Mouse (Mus musculus) thymus, postnatal 25 days (tissue): ENCODE data around the gene Mrps11.

Source experiments
- DNase-seq: peaks from one replicate; pipeline ENCODE4 v3.0.0; 2022

Mrps11 gene

GRCm38 (mm10) chr7:78794571-78795092 lies 11.7 kb downstream of the Mrps11 start:
- DNase-seq: no peak

GRCm38 (mm10) chr7:78796624-78797023 lies 13.7 kb downstream of the Mrps11 start:
- DNase-seq: no peak

- DNase-seq: no peak
Measured at GRCm38 (mm10) chr7:78797843-78798455, 15.0 kb downstream of the Mrps11 start.

DNA sequence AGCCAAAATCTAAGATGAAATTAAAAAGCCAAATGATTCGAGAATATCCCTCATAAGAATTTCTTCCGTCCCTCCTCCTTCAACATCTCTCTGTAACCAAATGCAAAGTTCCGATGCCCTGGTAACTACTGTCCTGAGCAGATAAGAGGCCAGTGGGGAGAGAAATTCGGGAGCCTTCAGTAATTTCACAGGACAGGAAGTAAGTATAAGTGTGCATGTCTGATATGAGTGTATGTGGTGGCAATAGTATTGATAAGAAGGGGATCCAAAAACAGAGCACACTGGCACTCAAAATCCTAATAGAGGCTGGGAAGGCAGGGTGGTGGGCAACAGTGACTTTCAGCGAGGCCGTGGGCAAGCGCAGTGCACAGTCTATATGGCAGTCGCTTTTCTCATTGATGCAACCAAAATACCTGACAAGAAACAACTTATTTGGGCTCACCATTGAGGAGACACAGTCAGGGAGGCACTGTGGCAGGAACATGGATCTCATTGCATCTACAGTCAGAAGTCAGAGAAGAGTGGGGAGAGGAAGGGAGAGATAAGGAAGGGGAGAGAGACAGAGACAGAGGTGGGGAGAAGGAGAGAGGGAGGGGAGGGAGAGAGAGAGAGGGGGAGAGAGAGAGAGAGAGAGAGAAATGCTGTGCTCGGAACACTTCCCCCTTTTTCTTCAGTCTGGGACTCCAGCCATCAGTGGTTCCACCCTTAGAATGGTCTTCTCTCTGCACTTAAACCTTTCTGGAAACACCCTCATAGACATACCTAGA lies 17.0 kb downstream of the Mrps11 start:
- DNase-seq: no peak

- peak; percentile 39 for DNase-seq
Measured at GRCm38 (mm10) chr7:78803841-78804240, 20.9 kb downstream of the Mrps11 start.

GRCm38 (mm10) chr7:78807192-78807591 lies 24.3 kb downstream of the Mrps11 start:
- no peak for DNase-seq

DNA sequence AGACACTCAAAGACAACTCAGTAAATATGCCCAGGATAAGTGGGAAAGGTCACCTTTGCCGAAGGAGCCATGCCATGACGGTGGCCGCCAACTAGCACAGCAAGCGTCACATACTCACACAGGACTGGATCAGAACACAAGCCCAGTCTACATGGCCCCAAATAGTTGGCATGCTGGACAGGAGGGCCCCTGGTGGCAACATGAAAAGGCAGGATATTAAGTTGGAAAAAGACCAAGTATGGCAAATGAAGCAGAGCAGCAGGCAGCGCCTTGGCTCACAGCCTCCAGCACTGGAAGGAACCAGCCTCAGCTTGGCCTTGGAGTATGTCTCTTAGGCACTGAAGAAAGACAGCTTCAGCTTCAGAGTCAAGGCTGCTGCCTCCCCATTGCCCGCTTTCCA lies 30.9 kb downstream of the Mrps11 start:
- no peak for DNase-seq

- DNase-seq: no peak
Measured at GRCm38 (mm10) chr7:78814766-78815165, 31.8 kb downstream of the Mrps11 start.

GRCm38 (mm10) chr7:78818336-78818735 lies 35.4 kb downstream of the Mrps11 start:
- no peak for DNase-seq

- peak; percentile 33 for DNase-seq
Measured at GRCm38 (mm10) chr7:78826682-78827385, 43.9 kb downstream of the Mrps11 start.

- DNase-seq: no peak
Measured at GRCm38 (mm10) chr7:78827749-78828362, 44.9 kb downstream of the Mrps11 start.

DNA sequence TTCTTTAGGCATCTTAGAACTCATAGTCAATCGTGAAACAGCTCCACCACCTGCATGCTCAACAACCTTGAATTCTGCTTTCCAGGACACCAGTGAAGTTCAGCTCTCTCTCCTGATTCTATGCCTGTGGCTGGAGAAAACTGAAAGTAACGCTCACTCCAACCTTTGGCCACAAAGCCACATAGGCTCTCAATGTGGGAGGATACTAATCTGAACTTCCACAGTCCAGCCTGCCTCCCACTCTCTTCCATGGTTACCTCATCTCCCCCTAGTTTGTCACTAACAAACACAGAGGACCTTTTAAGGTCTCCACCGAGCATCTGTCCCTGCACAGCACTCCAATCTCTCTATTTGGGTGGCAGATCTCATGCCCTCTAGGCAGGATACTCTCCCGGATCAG lies 52.7 kb downstream of the Mrps11 start:
- no peak for DNase-seq

DNA sequence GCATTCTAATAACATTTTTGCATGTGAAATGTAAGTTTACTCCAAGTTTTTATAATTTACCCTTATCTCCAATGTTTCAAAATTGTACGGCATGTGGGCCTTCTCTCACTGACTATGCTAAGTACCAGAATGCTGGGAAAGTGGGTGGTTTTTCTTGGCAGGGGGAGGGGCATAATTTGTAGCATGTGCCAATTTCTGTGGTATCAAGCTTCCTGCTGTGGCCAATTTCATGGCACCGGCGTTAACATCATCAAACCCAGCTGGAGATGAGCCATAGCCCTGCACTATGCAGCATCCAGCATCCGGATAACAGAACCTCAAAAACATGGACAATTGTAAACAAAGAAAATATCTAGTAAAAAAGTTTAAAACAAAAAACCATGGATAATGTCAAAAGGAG lies 54.3 kb downstream of the Mrps11 start:
- no peak for DNase-seq

GRCm38 (mm10) chr7:78841601-78842000 lies 58.7 kb downstream of the Mrps11 start:
- DNase-seq: no peak
